Mouse (Mus musculus) megakaryocyte, embryonic 14.5 days (primary cell): ENCODE data around the gene Adh5.

Experiments used
- FLI1 ChIP-seq: IDR thresholded peaks from 2 replicates; pipeline ENCODE4 v1.6.1; 2012; ENCODE audit warnings: low read length, inconsistent platforms, mixed read lengths
- GATA1 ChIP-seq: IDR thresholded peaks from 3 replicates; pipeline ENCODE4 v1.6.1; 2012; ENCODE audit warnings: mixed read lengths, low read length, inconsistent platforms, borderline replicate concordance

GRCm38 (mm10) chr3:138438716-138439115, 4.2 kb upstream of the Adh5 start:
- no peak for TF ChIP-seq GATA1
- TF ChIP-seq FLI1: no peak
